Mouse (Mus musculus) myocyte (in vitro differentiated cells): ENCODE results near the gene Ankrd27. TPM values are rescaled to one million over a fixed set of nuclear protein-coding genes. Genes with fewer than 3 reads are reported as not detected.

Experiments used
- H3K27me3 ChIP-seq: one replicate; pipeline ENCODE4 v1.6.1; 2011; ENCODE audit not compliant: control insufficient read depth, insufficient read depth, insufficient read length
- H3K36me3 ChIP-seq: one replicate; pipeline ENCODE4 v1.6.1; 2011; ENCODE audit not compliant: control insufficient read depth, insufficient read depth
- H3K4me2 ChIP-seq: one replicate; pipeline ENCODE4 v1.6.1; 2011; ENCODE audit warnings: low read depth, control low read depth
- H3K4me3 ChIP-seq: one replicate; pipeline ENCODE4 v1.5.1; 2011; ENCODE audit warnings: mild to moderate bottlenecking, control low read depth, moderate library complexity
- H3K79me2 ChIP-seq: one replicate; pipeline ENCODE4 v1.6.1; 2011; ENCODE audit not compliant: control insufficient read depth, insufficient read depth
- H3ac ChIP-seq: one replicate; pipeline ENCODE4 v1.6.1; 2011; ENCODE audit not compliant: control insufficient read depth, insufficient read length
- CEBPB ChIP-seq: IDR thresholded peaks from 2 replicates; pipeline ENCODE4 v1.6.1; 2011; ENCODE audit warnings: mild to moderate bottlenecking, moderate library complexity; ENCODE audit not compliant: poor library complexity, insufficient read depth, severe bottlenecking
- E2F4 ChIP-seq: IDR thresholded peaks from one replicate; pipeline ENCODE4 v1.6.1; 2011; ENCODE audit warnings: mild to moderate bottlenecking, control low read depth, moderate library complexity; ENCODE audit not compliant: insufficient read depth
- MAX ChIP-seq: IDR thresholded peaks from one replicate; pipeline ENCODE4 v1.6.1; 2011; ENCODE audit warnings: low read depth, mild to moderate bottlenecking, control low read depth
- MYOD1 ChIP-seq, 3 experiments: IDR thresholded peaks; one replicate each; pipeline ENCODE4 v1.6.1; 2011; ENCODE audit warnings: control low read depth in 2 of 3, low read depth in 2 of 3, mild to moderate bottlenecking in 2 of 3, moderate library complexity in 1 of 3; ENCODE audit not compliant: insufficient read length in 2 of 3, control insufficient read depth in 1 of 3
- MYOG ChIP-seq, 3 experiments: IDR thresholded peaks; one replicate each; pipeline ENCODE4 v1.6.1; 2011; ENCODE audit warnings: control low read depth in 2 of 3, low read depth in 2 of 3, mild to moderate bottlenecking in 2 of 3; ENCODE audit not compliant: insufficient read length in 2 of 3, control insufficient read depth in 1 of 3, insufficient read depth in 1 of 3
- POLR2A ChIP-seq: IDR thresholded peaks from one replicate; pipeline ENCODE4 v1.6.1; 2011; ENCODE audit warnings: low read depth, mild to moderate bottlenecking, control low read depth, moderate library complexity; ENCODE audit not compliant: insufficient read length
- POLR2AphosphoS2 ChIP-seq: IDR thresholded peaks from one replicate; pipeline ENCODE4 v1.6.1; 2011; ENCODE audit warnings: low read depth, control low read depth; ENCODE audit not compliant: insufficient read length
- REST ChIP-seq: IDR thresholded peaks from one replicate; pipeline ENCODE4 v1.6.1; 2011; ENCODE audit warnings: mild to moderate bottlenecking, control low read depth, moderate library complexity; ENCODE audit not compliant: insufficient read depth, insufficient read length
- SRF ChIP-seq: IDR thresholded peaks from one replicate; pipeline ENCODE4 v1.6.1; 2011; ENCODE audit warnings: low read depth; ENCODE audit not compliant: control insufficient read depth, insufficient read length
- TCF12 ChIP-seq: IDR thresholded peaks from one replicate; pipeline ENCODE4 v1.6.1; 2011; ENCODE audit warnings: mild to moderate bottlenecking, control low read depth; ENCODE audit not compliant: poor library complexity, insufficient read depth, severe bottlenecking
- TCF3 ChIP-seq: IDR thresholded peaks from one replicate; pipeline ENCODE4 v1.6.1; 2011; ENCODE audit warnings: low read depth, control low read depth; ENCODE audit not compliant: insufficient read length
- USF1 ChIP-seq: IDR thresholded peaks from one replicate; pipeline ENCODE4 v1.6.1; 2011; ENCODE audit warnings: low read depth, mild to moderate bottlenecking, control low read depth, moderate library complexity
- polyA plus RNA-seq: library from polyadenylated mRNA; unstranded; fragments of >200 nt; fragmentation: generic; extraction: Trizol; gene quantifications from one replicate; pipeline ENCODE4 v1.2.1, GENCODE M21; 2012; ENCODE audit warnings: missing spikeins

The Ankrd27 gene
- polyA plus RNA-seq, 1 experiment, result 13.0 TPM

GRCm38 (mm10) chr7:35628496-35628895 lies 42.5 kb downstream of the Ankrd27 start:
- H3K4me3 ChIP-seq, result no peak overlapping the region
- no peak overlapping the region for H3K4me2 ChIP-seq
- H3ac ChIP-seq, result no peak overlapping the region
- H3K27me3 ChIP-seq, result no peaks in the 10 kb centered on the region
- H3K36me3 ChIP-seq, result peaks cover 3% of the 10 kb centered on the region
- H3K79me2 ChIP-seq, result no peaks in the 10 kb centered on the region
- no peak for TF ChIP-seq MYOG (IDR thresholded peaks at IDR 0.05; ENCODE audit: control insufficient read depth in 1 of 3, insufficient read depth in 1 of 3, insufficient read length in 2 of 3, low read depth in 2 of 3)
- no peak for TF ChIP-seq USF1
- no peak for TF ChIP-seq E2F4
- TF ChIP-seq REST, result no peak
- no peak for TF ChIP-seq CEBPB
- TF ChIP-seq POLR2A, result no peak
- no peak for TF ChIP-seq POLR2AphosphoS2
- TF ChIP-seq MYOD1 (IDR thresholded peaks at IDR 0.05; ENCODE audit: control insufficient read depth in 1 of 3, insufficient read length in 2 of 3, low read depth in 2 of 3), result no peak
- TF ChIP-seq TCF12, result no peak
- TF ChIP-seq TCF3, result no peak
- TF ChIP-seq SRF, result no peak
- TF ChIP-seq MAX, result no peak

GRCm38 (mm10) chr7:35636229-35636628 lies 50.2 kb downstream of the Ankrd27 start:
- Histone ChIP-seq H3K79me2 (no peaks in the 10 kb centered on the region), H3K36me3 (no peaks in the 10 kb centered on the region), H3ac (no peak overlapping the region), H3K4me3 (no peak overlapping the region), H3K4me2 (no peak overlapping the region), H3K27me3 (no peaks in the 10 kb centered on the region)
- no peak for TF ChIP-seq E2F4
- no peak for TF ChIP-seq MAX
- no peak for TF ChIP-seq TCF12
- TF ChIP-seq CEBPB, result no peak
- no peak for TF ChIP-seq REST
- no peak for TF ChIP-seq MYOG (IDR thresholded peaks at IDR 0.05; ENCODE audit: control insufficient read depth in 1 of 3, insufficient read depth in 1 of 3, insufficient read length in 2 of 3, low read depth in 2 of 3)
- no peak for TF ChIP-seq USF1
- no peak for TF ChIP-seq POLR2A
- no peak for TF ChIP-seq MYOD1 (IDR thresholded peaks at IDR 0.05; ENCODE audit: control insufficient read depth in 1 of 3, insufficient read length in 2 of 3, low read depth in 2 of 3)

GRCm38 (mm10) chr7:35636874-35637273 lies 50.8 kb downstream of the Ankrd27 start:
- Histone ChIP-seq H3ac (no peak overlapping the region), H3K79me2 (no peaks in the 10 kb centered on the region), H3K4me3 (no peak overlapping the region), H3K4me2 (no peak overlapping the region), H3K27me3 (no peaks in the 10 kb centered on the region), H3K36me3 (no peaks in the 10 kb centered on the region)
- TF ChIP-seq MAX, result no peak

- TF ChIP-seq CEBPB (no peak), E2F4 (no peak), SRF (no peak), USF1 (no peak), MYOD1 (IDR thresholded peaks at IDR 0.05; ENCODE audit: control insufficient read depth in 1 of 3, insufficient read length in 2 of 3, low read depth in 2 of 3) (no peak), TCF12 (no peak), MAX (no peak), POLR2AphosphoS2 (no peak), TCF3 (no peak), MYOG (IDR thresholded peaks at IDR 0.05; ENCODE audit: control insufficient read depth in 1 of 3, insufficient read depth in 1 of 3, insufficient read length in 2 of 3, low read depth in 2 of 3) (no peak), REST (no peak)
- H3K27me3 ChIP-seq, result no peaks in the 10 kb centered on the region
- H3ac ChIP-seq, result no peak overlapping the region
- peaks cover 20% of the 10 kb centered on the region for H3K36me3 ChIP-seq
- H3K4me2 ChIP-seq, result no peak overlapping the region
- H3K4me3 ChIP-seq, result no peak overlapping the region
- no peaks in the 10 kb centered on the region for H3K79me2 ChIP-seq
Observed at GRCm38 (mm10) chr7:35640072-35640471, 54.0 kb downstream of the Ankrd27 start.

GRCm38 (mm10) chr7:35646317-35647081 lies 60.5 kb downstream of the Ankrd27 start:
- Histone ChIP-seq H3K27me3 (no peaks in the 10 kb centered on the region), H3K79me2 (peaks cover 12% of the 10 kb centered on the region), H3K4me2 (peak overlapping the region; percentile 84), H3K36me3 (peaks cover 20% of the 10 kb centered on the region), H3ac (peak overlapping the region; percentile 55), H3K4me3 (peak overlapping the region; percentile 58)
- TF ChIP-seq MYOD1 (IDR thresholded peaks at IDR 0.05; ENCODE audit: control insufficient read depth in 1 of 3, insufficient read length in 2 of 3, low read depth in 2 of 3), result no peak
